Mouse (Mus musculus) MEL (cell line): ENCODE measurements around the gene Foxn4. TPM values are rescaled to one million over a fixed set of nuclear protein-coding genes. Genes with fewer than 3 reads are reported as not detected.

Experiments
- DNase-seq: peaks from one replicate; pipeline ENCODE4 v3.0.0; 2011; ENCODE audit warnings: low read depth, low spot score
- H3K27ac ChIP-seq: 2 replicates; pipeline ENCODE4 v1.5.1; 2012; ENCODE audit warnings: low read depth, mild to moderate bottlenecking, control low read depth, low read length, moderate library complexity; ENCODE audit not compliant: control insufficient read depth
- H3K27me3 ChIP-seq, 2 experiments: fragments of 150-350 bp in 1 of 2; sonication (generic) in 1 of 2; 2 replicates each; pipeline ENCODE4 v1.6.1; 2012; ENCODE audit warnings: low read length in 2 of 2, mild to moderate bottlenecking in 2 of 2, improper control_type of control experiment in 1 of 2, moderate library complexity in 1 of 2; ENCODE audit not compliant: insufficient read depth in 2 of 2, control insufficient read depth in 1 of 2
- H3K36me3 ChIP-seq, 2 experiments: 2 replicates each; pipeline ENCODE4 v1.6.1; 2012 to 2014; ENCODE audit warnings: low read length in 2 of 2, improper control_type of control experiment in 1 of 2, inconsistent platforms in 1 of 2, mild to moderate bottlenecking in 1 of 2; ENCODE audit not compliant: insufficient read depth in 2 of 2, control insufficient read depth in 1 of 2
- H3K4me1 ChIP-seq, 2 experiments: fragments of 150-350 bp in 1 of 2; sonication (generic) in 1 of 2; 2 replicates each; pipeline ENCODE4 v1.6.1; 2012; ENCODE audit warnings: low read length in 2 of 2, improper control_type of control experiment in 1 of 2, mild to moderate bottlenecking in 1 of 2; ENCODE audit not compliant: insufficient read depth in 2 of 2, control insufficient read depth in 1 of 2
- H3K4me3 ChIP-seq, 2 experiments: fragments of 150-350 bp in 1 of 2; sonication (generic) in 1 of 2; 2 replicates each; pipeline ENCODE4 v1.5.1; 2012; ENCODE audit warnings: low read depth in 2 of 2, low read length in 2 of 2, mild to moderate bottlenecking in 2 of 2, moderate library complexity in 2 of 2, control low read depth in 1 of 2, improper control_type of control experiment in 1 of 2; ENCODE audit not compliant: control insufficient read depth in 1 of 2, insufficient read depth in 1 of 2
- H3K79me2 ChIP-seq: 2 replicates; pipeline ENCODE4 v1.6.1; 2012; ENCODE audit warnings: mild to moderate bottlenecking, low read length, moderate library complexity; ENCODE audit not compliant: control insufficient read depth, poor library complexity, insufficient read depth
- H3K9ac ChIP-seq: 2 replicates; pipeline ENCODE4 v1.6.1; 2012; ENCODE audit warnings: low read depth, mild to moderate bottlenecking, control low read depth, low read length, moderate library complexity; ENCODE audit not compliant: control insufficient read depth, poor library complexity, severe bottlenecking
- H3K9me3 ChIP-seq: fragments of 150-350 bp; sonication (generic); replicated peaks from 2 replicates; pipeline ENCODE4 v1.6.1; 2012; ENCODE audit warnings: mild to moderate bottlenecking, low read length, improper control_type of control experiment, moderate library complexity; ENCODE audit not compliant: insufficient read depth
- CHD2 ChIP-seq: IDR thresholded peaks from 2 replicates; pipeline ENCODE4 v1.6.1; 2011; ENCODE audit warnings: low read length, improper control_type of control experiment
- EP300 ChIP-seq, 2 experiments: IDR thresholded peaks; 2 replicates each; pipeline ENCODE4 v1.6.1; 2011; ENCODE audit warnings: improper control_type of control experiment in 2 of 2, low read length in 2 of 2, low read depth in 1 of 2, mild to moderate bottlenecking in 1 of 2
- GATA1 ChIP-seq: IDR thresholded peaks from 2 replicates; pipeline ENCODE4 v1.6.1; 2011; ENCODE audit warnings: low read depth, low read length, improper control_type of control experiment
- HCFC1 ChIP-seq: IDR thresholded peaks from 2 replicates; pipeline ENCODE4 v1.6.1; 2012; ENCODE audit warnings: low read depth, mild to moderate bottlenecking, inconsistent platforms, low read length, improper control_type of control experiment, moderate library complexity
- JUND ChIP-seq: IDR thresholded peaks from 2 replicates; pipeline ENCODE4 v1.6.1; 2011; ENCODE audit warnings: low read depth, mild to moderate bottlenecking, improper control_type of control experiment, low read length
- KAT2A ChIP-seq: conservative IDR thresholded peaks from 2 replicates; pipeline ENCODE4 v1.6.1; 2012; ENCODE audit warnings: low read depth, low read length, improper control_type of control experiment, inconsistent platforms
- MAFK ChIP-seq: IDR thresholded peaks from 2 replicates; pipeline ENCODE4 v1.6.1; 2011; ENCODE audit warnings: low read depth, mild to moderate bottlenecking, low read length, improper control_type of control experiment, borderline replicate concordance
- MAX ChIP-seq: IDR thresholded peaks from 2 replicates; pipeline ENCODE4 v1.6.1; 2011; ENCODE audit warnings: low read length, improper control_type of control experiment
- MEF2A ChIP-seq: IDR thresholded peaks from 2 replicates; pipeline ENCODE4 v1.6.1; 2014; ENCODE audit warnings: low read depth, mild to moderate bottlenecking, inconsistent platforms, low read length, improper control_type of control experiment; ENCODE audit not compliant: poor library complexity, insufficient replicate concordance, severe bottlenecking; ENCODE audit errors: extremely low read depth
- MYB ChIP-seq: IDR thresholded peaks from 2 replicates; pipeline ENCODE4 v1.6.1; 2011; ENCODE audit warnings: mild to moderate bottlenecking, low read depth, low read length, improper control_type of control experiment
- POLR2A ChIP-seq, 2 experiments: IDR thresholded peaks; 2 replicates each; pipeline ENCODE4 v1.6.1; 2011 to 2012; ENCODE audit warnings: low read length in 2 of 2, mild to moderate bottlenecking in 2 of 2, control low read depth in 1 of 2, improper control_type of control experiment in 1 of 2, low read depth in 1 of 2, moderate library complexity in 1 of 2; ENCODE audit not compliant: control insufficient read depth in 1 of 2, insufficient read depth in 1 of 2, poor library complexity in 1 of 2
- RCOR1 ChIP-seq: IDR thresholded peaks from 2 replicates; pipeline ENCODE4 v1.6.1; 2012; ENCODE audit warnings: low read depth, mild to moderate bottlenecking, inconsistent platforms, low read length, improper control_type of control experiment
- SIN3A ChIP-seq: IDR thresholded peaks from 2 replicates; pipeline ENCODE4 v1.6.1; 2012; ENCODE audit warnings: low read length, improper control_type of control experiment, inconsistent platforms
- SMC3 ChIP-seq: IDR thresholded peaks from 2 replicates; pipeline ENCODE4 v1.6.1; 2011; ENCODE audit warnings: low read depth, low read length, improper control_type of control experiment
- TBP ChIP-seq: IDR thresholded peaks from 2 replicates; pipeline ENCODE4 v1.8.0; 2011; ENCODE audit warnings: low read depth, low read length, improper control_type of control experiment
- TCF12 ChIP-seq: IDR thresholded peaks from 2 replicates; pipeline ENCODE4 v1.6.1; 2014; ENCODE audit warnings: low read depth, mild to moderate bottlenecking, inconsistent platforms, low read length, improper control_type of control experiment, moderate library complexity
- polyA plus RNA-seq, 2 experiments: library from polyadenylated mRNA; stranded (reverse) in 1 of 2; unstranded in 1 of 2; fragments of >175 nt in 1 of 2; fragments of >200 nt in 1 of 2; gene quantifications; 2 replicates each; pipeline versions ENCODE4 v1.2.1 to v1.2.4; 2012; ENCODE audit warnings: low replicate concordance in 2 of 2, low read depth in 1 of 2; ENCODE audit not compliant: insufficient read length in 2 of 2, insufficient read depth in 1 of 2, missing spikeins in 1 of 2
- total RNA-seq: library from RNA; depleted of rRNA; stranded (reverse); fragments of 300-350 nt; gene quantifications from 2 replicates; pipeline ENCODE4 v1.2.3, GENCODE M21; 2012

The Foxn4 gene
- total and polyA plus RNA-seq, 3 experiments: 0.07 TPM; not detected in 2

DNA sequence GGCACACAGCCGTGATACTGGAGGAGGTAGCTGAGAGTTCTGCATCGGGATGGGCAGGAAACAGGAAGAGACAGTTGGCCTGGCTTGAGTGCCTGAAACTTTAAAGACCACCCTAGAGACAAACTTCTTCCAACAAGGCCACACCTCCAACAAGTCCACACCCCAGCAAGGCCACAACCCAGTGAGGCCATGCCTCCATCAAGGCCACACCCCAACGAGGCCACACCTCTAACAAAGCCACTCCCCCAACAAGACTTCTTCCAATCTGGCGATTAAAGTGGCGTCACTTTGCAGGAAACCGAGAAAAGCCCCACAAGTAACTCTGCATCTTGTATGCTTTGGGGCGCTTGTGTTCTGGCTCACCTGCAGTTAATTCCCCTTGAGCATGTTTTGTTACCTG is 34.7 kb downstream of the Foxn4 start:
- DNase-seq: peak; percentile 35
- H3K4me1 ChIP-seq: no peaks in the 10 kb centered on the region

DNA sequence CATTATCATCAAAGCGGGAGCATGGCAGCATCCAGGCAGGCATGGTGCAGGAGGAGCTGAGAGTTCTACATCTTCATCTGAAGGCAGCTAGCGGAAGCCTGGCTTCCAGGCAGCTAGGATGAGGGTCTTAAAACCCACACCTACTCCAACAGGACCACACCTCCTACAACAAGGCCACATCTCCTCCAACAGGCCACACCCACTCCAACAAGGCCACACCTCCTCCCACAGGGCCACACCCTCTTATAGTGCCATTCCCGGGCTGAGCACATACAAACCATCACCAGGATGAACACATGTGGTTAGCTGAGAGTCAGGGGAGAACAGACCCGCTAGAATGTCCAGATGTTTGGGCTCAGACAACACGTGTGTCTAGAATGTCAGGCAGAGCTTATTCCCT is 44.7 kb downstream of the Foxn4 start:
- Histone ChIP-seq H3K36me3 (no peaks in the 10 kb centered on the region), H3K4me3 (no peak overlapping the region), H3K9ac (no peak overlapping the region), H3K4me1 (no peaks in the 10 kb centered on the region), H3K27me3 (no peaks in the 10 kb centered on the region), H3K27ac (no peak overlapping the region), H3K79me2 (no peaks in the 10 kb centered on the region), H3K9me3 (no peaks in the 10 kb centered on the region)
- TF ChIP-seq SIN3A: no peak
- no peak for TF ChIP-seq GATA1
- no peak for DNase-seq

More for the DNA sequence above, 34.7 kb downstream of the Foxn4 start:
- Histone ChIP-seq H3K79me2 (no peaks in the 10 kb centered on the region), H3K36me3 (no peaks in the 10 kb centered on the region), H3K9me3 (no peaks in the 10 kb centered on the region), H3K27me3 (no peaks in the 10 kb centered on the region), H3K27ac (no peak overlapping the region), H3K4me3 (no peak overlapping the region), H3K9ac (no peak overlapping the region)
- TF ChIP-seq HCFC1 (no peak), TCF12 (no peak), SIN3A (no peak), MYB (no peak), MAFK (no peak), MAX (no peak), KAT2A (no peak), SMC3 (no peak), CHD2 (no peak), JUND (no peak), POLR2A (IDR thresholded peaks at IDR 0.05; ENCODE audit: control insufficient read depth in 1 of 2, insufficient read depth in 1 of 2, low read depth in 1 of 2, low read length in 2 of 2, poor library complexity in 1 of 2) (no peak), RCOR1 (no peak), TBP (no peak), MEF2A (no peak), EP300 (IDR thresholded peaks at IDR 0.05; ENCODE audit: low read depth in 1 of 2, low read length in 2 of 2) (no peak)

DNA sequence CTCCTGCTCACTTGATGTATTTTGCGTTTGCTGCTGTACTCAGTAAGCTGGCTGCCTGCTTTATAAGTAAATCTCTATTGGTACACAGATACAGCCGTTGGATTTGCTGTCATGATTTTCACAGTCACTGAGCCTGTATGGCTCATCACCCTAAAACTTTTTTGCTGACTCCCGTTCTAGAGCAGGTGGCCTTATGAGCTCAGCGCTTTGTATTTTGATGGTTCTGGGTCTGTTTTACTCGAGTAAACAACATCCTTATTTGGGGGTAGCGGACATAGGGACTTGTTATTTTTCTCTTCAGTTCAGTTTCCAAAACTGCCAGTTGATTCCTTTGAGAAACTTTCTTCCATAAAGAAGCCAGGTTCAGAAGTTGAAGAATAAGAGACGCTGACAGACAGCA is 47.6 kb downstream of the Foxn4 start:
- no peaks in the 10 kb centered on the region for H3K27me3 ChIP-seq
- H3K9me3 ChIP-seq: no peaks in the 10 kb centered on the region
- no peaks in the 10 kb centered on the region for H3K79me2 ChIP-seq
- no peak overlapping the region for H3K9ac ChIP-seq
- H3K36me3 ChIP-seq: no peaks in the 10 kb centered on the region
- DNase-seq: no peak
- no peak overlapping the region for H3K4me3 ChIP-seq
- no peak overlapping the region for H3K27ac ChIP-seq
- no peak for TF ChIP-seq KAT2A
- no peaks in the 10 kb centered on the region for H3K4me1 ChIP-seq
